Mouse (Mus musculus): Measurements from ENCODE around the gene Tmem44.

DNA sequence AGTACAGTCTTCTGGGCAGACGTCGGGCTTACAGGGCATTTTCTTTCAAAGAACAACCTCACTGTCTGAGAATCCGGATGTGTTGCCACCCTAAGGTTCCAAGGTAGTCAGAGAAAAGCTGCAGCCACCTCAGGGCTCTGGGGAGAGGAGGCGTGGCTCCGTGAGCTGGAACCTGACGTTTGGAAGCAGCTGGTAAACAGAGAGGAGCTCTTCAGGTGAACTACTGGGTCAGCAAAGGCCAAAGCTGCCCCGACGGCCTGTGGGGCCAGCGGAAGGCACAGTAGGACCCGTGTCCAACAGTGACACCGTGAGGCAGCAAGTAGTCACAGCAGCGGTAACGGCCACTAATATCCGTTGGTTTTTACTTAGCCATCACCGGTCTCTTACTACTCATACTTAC lies 46.7 kb downstream of the Tmem44 start:
- TF ChIP-seq CTCF (IDR thresholded peaks at IDR 0.05; ENCODE audit: insufficient read depth, low read length), result peak; percentile 87
- TF ChIP-seq POLR2A (IDR thresholded peaks at IDR 0.05; ENCODE audit: borderline replicate concordance, extremely low read depth, low read depth, low read length), result no peak

All from lung, adult 2 months (tissue).